Mouse (Mus musculus): ENCODE data around the gene Rnf166.

DNA sequence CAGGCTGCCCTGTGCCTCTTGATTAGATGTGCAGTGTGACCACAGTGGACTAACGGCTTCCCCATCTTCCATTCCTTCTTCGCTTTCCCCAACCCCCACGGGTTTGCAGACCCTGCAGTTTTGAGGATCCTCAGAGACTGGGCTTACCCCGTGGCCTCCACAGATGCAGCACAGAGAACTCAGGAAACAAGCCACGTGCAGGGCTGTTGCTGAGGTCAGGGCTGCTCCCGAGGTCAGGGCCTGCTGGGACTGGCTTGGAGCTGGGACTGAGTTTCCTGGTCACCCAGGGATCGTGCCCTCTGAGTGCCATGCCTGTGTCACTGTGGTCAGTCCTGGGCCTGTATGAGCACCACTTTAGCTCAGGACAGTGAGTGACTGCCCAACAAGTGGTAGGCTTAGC lies 10.9 kb downstream of the Rnf166 start:
- no peak for TF ChIP-seq CTCF (conservative IDR thresholded peaks at IDR 0.05 in 1 of 2, IDR thresholded peaks at IDR 0.05 in 1 of 2; ENCODE audit: low read depth in 2 of 2, low read length in 2 of 2)
- TF ChIP-seq MEF2A (IDR thresholded peaks at IDR 0.05; ENCODE audit: borderline replicate concordance, low read depth, low read length) = no peak
- no peak for TF ChIP-seq USF1 (IDR thresholded peaks at IDR 0.05; ENCODE audit: low read depth, low read length)
- TF ChIP-seq CHD2 (IDR thresholded peaks at IDR 0.05; ENCODE audit: low read length) = no peak
- TF ChIP-seq ELF1 (IDR thresholded peaks at IDR 0.05; ENCODE audit: low read depth, low read length) = no peak
- TF ChIP-seq POLR2A (IDR thresholded peaks at IDR 0.05; ENCODE audit: low read depth, low read length) = no peak
- TF ChIP-seq MAX (IDR thresholded peaks at IDR 0.05; ENCODE audit: low read length) = no peak
- TF ChIP-seq GABPA (IDR thresholded peaks at IDR 0.05; ENCODE audit: insufficient replicate concordance, low read depth, low read length) = no peak
- TF ChIP-seq MAFK (IDR thresholded peaks at IDR 0.05; ENCODE audit: insufficient replicate concordance, low read length) = no peak
- TF ChIP-seq NRF1 (IDR thresholded peaks at IDR 0.05; ENCODE audit: low read depth, low read length) = no peak
- no peak for TF ChIP-seq E2F4 (IDR thresholded peaks at IDR 0.05; ENCODE audit: insufficient replicate concordance, low read depth, low read length)
- no peak for TF ChIP-seq CHD1 (IDR thresholded peaks at IDR 0.05; ENCODE audit: low read depth, low read length)
- TF ChIP-seq JUND (conservative IDR thresholded peaks at IDR 0.05; ENCODE audit: low read depth, low read length) = no peak

Data from CH12.LX (cell line).